Mouse (Mus musculus): Measurements from ENCODE around the gene Rprm. TPM values are rescaled to one million over a fixed set of nuclear protein-coding genes. Genes with fewer than 3 reads are reported as not detected.

The Rprm gene
- under 1 TPM in 1 of 2 experiments, not detected in 1; 0.20 TPM for total RNA-seq (2021)
- 0.29 and 0.41 TPM in 2 replicates for polyA plus RNA-seq (2012; rRNA removed)
- long read RNA-seq = 0 reads

DNA sequence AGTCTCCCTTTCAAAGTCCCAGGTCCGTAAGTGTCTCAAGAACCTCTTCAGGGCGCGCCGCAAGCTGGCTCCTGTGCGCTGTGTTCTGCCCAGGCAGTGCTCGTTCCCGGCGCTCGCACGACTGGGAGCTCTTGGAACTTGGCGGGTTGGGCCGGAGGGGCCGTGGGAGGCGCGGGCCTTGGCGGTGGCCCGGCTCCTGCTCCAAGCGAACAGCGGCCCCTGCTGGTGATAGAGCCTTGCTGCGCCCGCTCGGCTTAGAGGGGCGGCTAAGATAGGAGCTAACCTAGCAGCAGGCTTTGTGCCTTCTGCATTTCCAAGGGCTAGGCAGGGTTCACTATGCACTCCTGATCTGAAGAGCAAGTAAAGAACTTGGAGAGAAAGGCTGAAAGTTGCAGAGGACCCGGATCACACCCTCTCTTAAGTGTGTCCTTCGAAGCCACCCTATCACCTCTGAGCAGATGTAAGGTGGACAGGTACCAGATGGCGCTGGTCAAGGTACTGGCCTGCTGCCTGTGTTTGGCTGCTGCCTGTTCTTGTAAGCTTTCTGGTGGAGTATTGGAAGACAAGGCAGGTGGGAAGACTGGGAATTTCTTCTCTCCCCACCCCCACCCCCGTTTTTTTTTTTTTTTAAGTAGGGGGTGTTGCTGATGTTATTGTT is at the start of gene Rprm:
Gene Rprm (minus strand): TSS at position 123 of the 658 bp plus-strand sequence.
- H3K27me3 ChIP-seq (ENCODE audit: control insufficient read depth, insufficient read depth, low read length) = peaks cover 6% of the 10 kb centered on the region
- DNase-seq = peak; percentile 67 to 81
- H3K36me3 ChIP-seq (ENCODE audit: control insufficient read depth, insufficient read depth, low read length) = no peaks in the 10 kb centered on the region
- TF ChIP-seq POLR2A (IDR thresholded peaks at IDR 0.05; ENCODE audit: insufficient read depth, low read depth, low read length) (no peak), EP300 (IDR thresholded peaks at IDR 0.05; ENCODE audit: insufficient read depth, low read depth, low read length) (no peak), CTCF (IDR thresholded peaks at IDR 0.05) (peak; percentile 90)
- H3K27ac ChIP-seq = no peak within 1 kb of the TSS
- no peak within 1 kb of the TSS for H3K9ac ChIP-seq (ENCODE audit: low read depth, low read length)
- H3K4me3 ChIP-seq = peak within 1 kb of the TSS; percentile 40
- H3K79me2 ChIP-seq (replicated peaks; ENCODE audit: control insufficient read depth, insufficient read depth, low read length) = no peaks in the 10 kb centered on the region
- 4% methylated on average over 27 of the region's 27 CpGs for WGBS
- H3K4me1 ChIP-seq (ENCODE audit: control insufficient read depth, insufficient read depth, low read length) = no peaks in the 10 kb centered on the region
- intact Hi-C loops (cut with DNase I) = loop anchor here (10.0 kb wide), 1 partner anchor 491 kb away; no protein-coding TSS in a partner anchor

DNA sequence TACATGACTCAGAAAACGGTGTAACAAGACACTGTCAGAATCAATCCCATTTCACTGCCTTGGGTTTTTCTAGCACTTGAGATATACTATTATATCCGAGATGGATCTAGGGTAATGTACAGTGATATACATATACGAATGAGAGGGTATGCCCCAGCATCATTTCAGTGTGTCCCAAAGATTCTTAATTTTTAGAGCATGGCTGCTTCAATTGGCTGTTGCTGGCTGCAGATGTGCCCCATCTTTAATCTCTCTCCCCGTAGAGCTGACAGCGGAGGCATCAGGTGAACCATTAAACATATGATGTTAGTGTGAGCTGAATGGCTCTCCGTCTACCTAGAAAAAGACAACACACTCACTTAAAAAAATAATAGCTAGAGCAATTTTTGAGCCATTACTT is 34.0 kb upstream of the Rprm start:
- DNase-seq = no peak
- Histone ChIP-seq H3K79me2 (replicated peaks; ENCODE audit: control insufficient read depth, insufficient read depth, low read length) (no peaks in the 10 kb centered on the region), H3K9ac (ENCODE audit: low read depth, low read length) (no peak overlapping the region), H3K27ac (no peak overlapping the region), H3K27me3 (ENCODE audit: control insufficient read depth, insufficient read depth, low read length) (no peaks in the 10 kb centered on the region), H3K4me3 (no peak overlapping the region), H3K4me1 (ENCODE audit: control insufficient read depth, insufficient read depth, low read length) (no peaks in the 10 kb centered on the region), H3K36me3 (ENCODE audit: control insufficient read depth, insufficient read depth, low read length) (no peaks in the 10 kb centered on the region)
- intact Hi-C loops (cut with DNase I) = loop anchor here (10.0 kb wide), 1 partner anchor 785 kb away; no protein-coding TSS in a partner anchor
- no peak for TF ChIP-seq CTCF (IDR thresholded peaks at IDR 0.05)
- TF ChIP-seq POLR2A (IDR thresholded peaks at IDR 0.05; ENCODE audit: insufficient read depth, low read depth, low read length) = no peak
- TF ChIP-seq EP300 (IDR thresholded peaks at IDR 0.05; ENCODE audit: insufficient read depth, low read depth, low read length) = no peak
- 74% methylated on average over 6 of the region's 6 CpGs for WGBS

DNA sequence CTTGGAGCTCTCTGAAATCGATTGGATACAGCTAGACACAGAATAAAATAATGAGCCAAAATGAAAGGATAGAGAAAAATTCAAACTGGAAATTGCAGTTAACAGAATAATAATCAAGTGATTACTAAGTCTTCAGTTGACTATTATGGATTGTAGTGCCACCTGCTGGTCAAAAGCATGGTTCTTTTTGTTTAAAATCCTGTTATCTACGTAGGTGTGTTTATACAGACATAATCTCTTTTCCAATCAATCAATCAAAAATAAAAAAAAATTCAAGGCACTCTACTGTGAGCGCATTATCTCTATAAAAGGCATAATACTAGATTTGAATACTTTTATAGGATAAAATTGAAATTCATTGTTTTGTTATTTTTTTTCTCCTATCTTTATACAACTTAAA is 33.5 kb upstream of the Rprm start:
- DNase-seq = no peak
- no peaks in the 10 kb centered on the region for H3K36me3 ChIP-seq (ENCODE audit: control insufficient read depth, insufficient read depth, low read length)
- no peak overlapping the region for H3K27ac ChIP-seq
- no peak overlapping the region for H3K9ac ChIP-seq (ENCODE audit: low read depth, low read length)
- TF ChIP-seq POLR2A (IDR thresholded peaks at IDR 0.05; ENCODE audit: insufficient read depth, low read depth, low read length) (no peak), CTCF (IDR thresholded peaks at IDR 0.05) (peak; percentile 68)
- intact Hi-C loops (cut with DNase I) = loop anchor here (10.0 kb wide), 1 partner anchor 784 kb away; no protein-coding TSS in a partner anchor
- H3K27me3 ChIP-seq (ENCODE audit: control insufficient read depth, insufficient read depth, low read length) = no peaks in the 10 kb centered on the region
- 17% methylated on average over 3 of the region's 3 CpGs for WGBS
- no peaks in the 10 kb centered on the region for H3K79me2 ChIP-seq (replicated peaks; ENCODE audit: control insufficient read depth, insufficient read depth, low read length)
- H3K4me1 ChIP-seq (ENCODE audit: control insufficient read depth, insufficient read depth, low read length) = no peaks in the 10 kb centered on the region
- H3K4me3 ChIP-seq = no peak overlapping the region

DNA sequence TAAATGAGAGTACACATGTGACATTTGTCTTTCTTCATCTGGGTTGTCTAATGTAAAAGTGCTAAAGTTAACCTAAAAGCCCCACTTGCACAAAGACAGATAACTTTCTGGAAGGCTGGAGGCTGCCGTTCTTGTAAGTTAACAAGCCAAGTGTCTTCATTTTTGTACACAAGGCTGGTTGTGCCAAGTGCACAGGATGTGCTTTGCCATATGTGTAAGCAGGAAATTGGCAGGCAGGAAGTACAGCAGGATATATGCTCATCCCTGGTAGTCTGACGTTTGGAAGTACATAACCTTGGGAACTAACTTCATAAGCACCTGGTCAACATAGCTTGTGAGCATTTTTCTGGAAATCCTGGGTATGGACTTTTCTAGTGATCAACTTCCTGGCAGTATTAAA is 25.9 kb upstream of the Rprm start:
- TF ChIP-seq CTCF (IDR thresholded peaks at IDR 0.05) = no peak
- no peak for TF ChIP-seq EP300 (IDR thresholded peaks at IDR 0.05; ENCODE audit: insufficient read depth, low read depth, low read length)
- TF ChIP-seq POLR2A (IDR thresholded peaks at IDR 0.05; ENCODE audit: insufficient read depth, low read depth, low read length) = no peak
- H3K79me2 ChIP-seq (replicated peaks; ENCODE audit: control insufficient read depth, insufficient read depth, low read length) = no peaks in the 10 kb centered on the region
- H3K27ac ChIP-seq = no peak overlapping the region

DNA sequence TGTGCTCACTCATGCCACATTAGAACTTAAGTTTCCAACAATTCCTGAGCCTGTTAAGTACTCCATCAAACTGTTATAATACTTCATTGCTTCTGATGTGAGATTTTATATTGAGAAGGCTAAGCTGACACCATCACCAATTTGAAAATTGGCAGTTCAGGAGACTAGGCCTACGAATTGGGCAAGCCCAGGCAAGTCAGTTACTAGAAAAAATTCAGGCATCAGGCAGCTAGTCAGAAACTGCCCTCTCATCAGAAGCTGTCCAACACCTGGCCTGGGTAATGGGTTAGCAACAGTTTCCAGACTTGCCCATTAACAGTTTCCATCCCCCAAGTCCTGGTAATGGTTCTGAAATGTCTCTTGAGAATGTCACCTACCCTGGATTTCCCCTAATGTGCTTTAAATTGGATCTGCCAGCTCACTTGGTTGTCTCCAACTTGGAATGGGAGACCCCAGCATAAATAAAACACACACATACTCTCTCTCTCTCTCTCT is 20.9 kb upstream of the Rprm start:
- no peak for DNase-seq
- H3K27me3 ChIP-seq (ENCODE audit: control insufficient read depth, insufficient read depth, low read length) = no peaks in the 10 kb centered on the region
- no peaks in the 10 kb centered on the region for H3K36me3 ChIP-seq (ENCODE audit: control insufficient read depth, insufficient read depth, low read length)
- intact Hi-C loops (cut with DNase I) = no loop called here
- TF ChIP-seq POLR2A (IDR thresholded peaks at IDR 0.05; ENCODE audit: insufficient read depth, low read depth, low read length) (no peak), EP300 (IDR thresholded peaks at IDR 0.05; ENCODE audit: insufficient read depth, low read depth, low read length) (no peak)
- H3K9ac ChIP-seq (ENCODE audit: low read depth, low read length) = no peak overlapping the region
- H3K4me3 ChIP-seq = no peak overlapping the region
- no peaks in the 10 kb centered on the region for H3K4me1 ChIP-seq (ENCODE audit: control insufficient read depth, insufficient read depth, low read length)
- no peaks in the 10 kb centered on the region for H3K79me2 ChIP-seq (replicated peaks; ENCODE audit: control insufficient read depth, insufficient read depth, low read length)
- H3K27ac ChIP-seq = no peak overlapping the region
- WGBS = 45% methylated on average over 1 of the region's 1 CpGs

More for the DNA sequence above, 25.9 kb upstream of the Rprm start:
- Histone ChIP-seq H3K27me3 (ENCODE audit: control insufficient read depth, insufficient read depth, low read length) (no peaks in the 10 kb centered on the region), H3K4me3 (no peak overlapping the region), H3K4me1 (ENCODE audit: control insufficient read depth, insufficient read depth, low read length) (no peaks in the 10 kb centered on the region), H3K9ac (ENCODE audit: low read depth, low read length) (no peak overlapping the region), H3K36me3 (ENCODE audit: control insufficient read depth, insufficient read depth, low read length) (no peaks in the 10 kb centered on the region)
- DNase-seq = no peak
- intact Hi-C loops (cut with DNase I) = loop anchor here (10.0 kb wide), 1 partner anchor 776 kb away; no protein-coding TSS in a partner anchor
- WGBS = 39% methylated on average over 2 of the region's 2 CpGs

DNA sequence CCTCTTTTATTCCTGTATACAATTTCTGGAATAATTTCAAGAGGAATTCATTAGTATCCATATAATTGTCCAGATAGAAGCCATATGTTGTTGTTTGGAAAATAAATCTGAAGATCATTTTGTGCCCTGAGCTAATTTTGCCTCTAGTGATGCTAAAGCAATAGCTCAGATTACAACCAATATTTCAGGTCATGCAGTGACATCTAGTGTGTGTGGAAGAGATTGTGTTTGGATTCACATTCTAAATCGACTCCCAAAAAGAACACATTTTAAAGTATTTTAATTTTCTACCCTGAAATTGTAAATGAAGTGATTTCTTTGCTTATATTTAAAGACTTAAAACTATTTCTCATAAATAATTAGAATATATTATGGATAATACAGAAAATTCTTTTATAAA is 14.6 kb upstream of the Rprm start:
- intact Hi-C loops (cut with DNase I) = no loop called here
- no peak for DNase-seq
- H3K4me3 ChIP-seq = no peak overlapping the region
- TF ChIP-seq CTCF (IDR thresholded peaks at IDR 0.05) (no peak), EP300 (IDR thresholded peaks at IDR 0.05; ENCODE audit: insufficient read depth, low read depth, low read length) (no peak), POLR2A (IDR thresholded peaks at IDR 0.05; ENCODE audit: insufficient read depth, low read depth, low read length) (no peak)
- H3K36me3 ChIP-seq (ENCODE audit: control insufficient read depth, insufficient read depth, low read length) = no peaks in the 10 kb centered on the region
- H3K9ac ChIP-seq (ENCODE audit: low read depth, low read length) = no peak overlapping the region
- WGBS = 60% methylated on average over 1 of the region's 1 CpGs
- no peak overlapping the region for H3K27ac ChIP-seq
- H3K4me1 ChIP-seq (ENCODE audit: control insufficient read depth, insufficient read depth, low read length) = no peaks in the 10 kb centered on the region
- no peaks in the 10 kb centered on the region for H3K79me2 ChIP-seq (replicated peaks; ENCODE audit: control insufficient read depth, insufficient read depth, low read length)
- no peaks in the 10 kb centered on the region for H3K27me3 ChIP-seq (ENCODE audit: control insufficient read depth, insufficient read depth, low read length)

All from heart, adult 2 months (tissue).